Mouse (Mus musculus) left cerebral cortex, postnatal 25 days (tissue): Measurements from ENCODE around the gene Irf1. TPM values are rescaled to one million over a fixed set of nuclear protein-coding genes. Genes with fewer than 3 reads are reported as not detected.

Experiments
- microRNA-seq, 2 experiments: library from miRNA; unstranded; fragments of <30 nt; microRNA quantifications; one replicate each; pipeline ENCODE4 v1.2.0; 2022
- total RNA-seq, 2 experiments: library from RNA; stranded (reverse); gene quantifications; 2 replicates each; pipeline ENCODE4 v1.2.3; 2021

Gene Irf1
- total RNA-seq, 2 experiments from 2014 or later = 5.9 to 6.8 TPM

Small RNA genes lying within 50 kb of the gene (microRNA-seq; reads per million reads assigned to microRNA genes)
- 0 to 0.34 reads per million in 2 experiments for gene Mir7671

Other genes with a start within 250 kb of the Irf1 start
- 100 to 1,000 TPM; 129 to 130 TPM for gene Kif3a, start 202.6 kb upstream of the Irf1 start, total RNA-seq
- gene Il4, start 151.3 kb upstream of the Irf1 start, total RNA-seq = not detected
- gene Il13, start 135.3 kb upstream of the Irf1 start, total RNA-seq = not detected
- gene Rad50, start 62.7 kb upstream of the Irf1 start, total RNA-seq = 1 to 10 TPM; 9.2 to 9.6 TPM
- gene Il5, start 49.2 kb upstream of the Irf1 start, total RNA-seq = not detected
- gene Gm17334, start 3.2 kb downstream of the Irf1 start, total RNA-seq = under 1 TPM in 1 of 2 experiments, not detected in 1; 0.96 TPM
- 1 to 10 TPM; 2.2 to 3.5 TPM for gene Gm12216, start 89.2 kb downstream of the Irf1 start, total RNA-seq
- 1 to 10 TPM; 7.8 to 8.2 TPM for gene Slc22a5, start 121.6 kb downstream of the Irf1 start, total RNA-seq
- 1 to 10 TPM; 1.4 to 2.0 TPM for gene Slc22a21, start 210.3 kb downstream of the Irf1 start, total RNA-seq